Mouse (Mus musculus) adrenal gland, adult 8-10 months (tissue): ENCODE data around the gene Cdh15. TPM values are rescaled to one million over a fixed set of nuclear protein-coding genes. Genes with fewer than 3 reads are reported as not detected.

ENCODE experiments used
- DNase-seq: peaks from one replicate; pipeline ENCODE4 v3.0.0; 2022
- total RNA-seq, 4 experiments: library from RNA; stranded (reverse); gene quantifications; 2 replicates each; pipeline ENCODE4 v1.2.4; 2022

Cdh15 gene
- total RNA-seq, 4 experiments from 2014 or later = 0.55 to 1.2 (median 1.2) TPM

DNA sequence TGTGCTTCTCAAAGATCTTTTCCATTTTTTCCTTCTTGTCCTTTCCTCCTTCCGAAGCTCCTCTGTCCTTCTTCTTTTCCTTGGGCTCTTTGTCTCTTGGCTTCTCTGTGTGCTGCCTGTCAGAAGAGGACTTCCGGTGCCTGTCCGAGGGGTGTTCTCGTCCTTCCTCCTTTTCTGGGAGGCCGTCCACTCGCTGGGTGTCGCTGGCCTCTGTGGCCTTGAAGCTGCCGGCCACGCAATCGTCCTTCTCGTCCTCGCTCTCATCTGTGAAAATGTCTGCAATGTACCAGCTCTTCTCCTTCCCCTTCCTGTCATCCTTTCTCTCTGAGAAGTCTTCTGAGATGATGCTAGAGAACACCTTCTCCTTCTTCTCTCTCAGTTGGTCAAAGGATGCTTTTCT, 45.7 kb downstream of the Cdh15 start:
- DNase-seq = peak; percentile 66

- DNase-seq = no peak
Observed at GRCm38 (mm10) chr8:122896317-122896716, 48.6 kb downstream of the Cdh15 start.

DNA sequence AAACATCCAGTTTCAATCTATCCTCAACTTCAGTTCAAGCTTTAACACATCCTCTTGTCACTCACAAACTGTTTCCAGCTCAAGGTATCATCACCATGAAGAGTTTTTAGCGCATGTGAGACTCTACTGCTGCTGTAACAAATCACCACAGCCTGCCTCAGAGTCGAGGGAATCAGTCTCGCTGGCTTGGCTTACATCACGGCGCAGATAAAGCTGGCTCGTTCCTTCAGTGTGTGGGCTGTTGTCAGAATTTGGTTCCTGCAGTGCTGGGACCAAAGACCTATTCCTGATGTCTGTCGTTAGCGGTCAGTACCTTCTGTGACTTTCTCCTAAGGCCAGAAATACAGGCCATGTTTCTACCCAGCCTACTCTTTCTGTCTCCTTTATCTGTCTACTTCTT, 49.4 kb downstream of the Cdh15 start:
- no peak for DNase-seq

DNA sequence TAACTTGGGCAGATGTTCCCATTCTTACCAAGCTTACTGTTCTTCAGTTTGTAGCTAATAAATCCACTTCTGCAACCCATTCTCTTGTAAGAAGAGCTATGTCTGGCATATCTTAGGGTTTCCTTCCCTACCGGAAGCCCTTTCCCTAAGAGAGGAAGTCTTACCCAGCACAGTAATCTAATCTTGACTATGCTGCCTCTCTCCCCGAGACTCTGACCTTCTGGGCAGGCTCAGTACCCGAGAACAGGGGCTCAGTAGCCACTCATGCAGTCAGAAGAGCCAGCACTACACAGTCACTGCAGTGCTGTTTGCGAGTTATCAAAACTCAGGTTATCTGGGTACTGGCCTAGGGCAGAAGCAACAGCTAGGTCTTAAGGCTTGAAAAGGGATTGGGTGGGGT, 50.3 kb downstream of the Cdh15 start:
- DNase-seq = no peak

DNA sequence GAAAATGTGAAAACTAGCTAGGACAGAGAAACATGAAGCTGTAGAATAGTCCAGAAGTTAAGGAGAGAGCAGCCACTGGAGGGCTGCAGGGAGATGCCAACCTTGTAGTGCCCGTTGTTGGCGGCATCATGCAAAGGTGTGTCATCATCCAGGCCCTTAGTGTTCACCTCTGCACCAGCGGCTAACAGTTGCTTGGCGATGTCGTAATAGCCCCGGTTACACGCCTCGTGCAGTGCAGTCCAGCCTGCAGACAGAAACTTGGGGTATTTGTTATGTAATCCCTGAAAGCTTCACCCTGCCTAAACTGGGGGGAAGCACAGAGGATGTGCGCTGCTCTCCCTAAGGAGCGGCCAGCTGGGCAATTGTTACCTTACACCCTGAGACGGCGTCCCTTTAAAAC, 50.7 kb downstream of the Cdh15 start:
- DNase-seq = no peak

DNA sequence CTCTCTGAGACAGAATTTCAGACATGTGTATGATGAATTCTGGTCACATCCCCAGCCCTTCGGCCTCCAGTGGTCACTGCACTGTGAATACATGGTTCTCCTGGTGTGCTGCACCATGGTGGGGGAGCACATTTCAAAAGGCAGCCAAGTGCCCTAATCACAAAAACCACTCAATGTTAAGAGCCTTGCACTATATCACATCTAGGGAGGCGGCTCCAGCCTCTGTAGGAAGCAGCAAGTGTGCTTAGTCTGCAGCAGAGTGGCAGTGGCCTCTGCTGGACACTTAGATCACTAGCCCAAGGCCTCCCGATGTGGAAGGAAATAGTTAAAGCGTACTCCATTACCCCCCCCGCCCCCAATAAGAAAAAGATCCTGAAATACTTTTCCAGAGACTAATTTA, 51.3 kb downstream of the Cdh15 start:
- DNase-seq = no peak

DNA sequence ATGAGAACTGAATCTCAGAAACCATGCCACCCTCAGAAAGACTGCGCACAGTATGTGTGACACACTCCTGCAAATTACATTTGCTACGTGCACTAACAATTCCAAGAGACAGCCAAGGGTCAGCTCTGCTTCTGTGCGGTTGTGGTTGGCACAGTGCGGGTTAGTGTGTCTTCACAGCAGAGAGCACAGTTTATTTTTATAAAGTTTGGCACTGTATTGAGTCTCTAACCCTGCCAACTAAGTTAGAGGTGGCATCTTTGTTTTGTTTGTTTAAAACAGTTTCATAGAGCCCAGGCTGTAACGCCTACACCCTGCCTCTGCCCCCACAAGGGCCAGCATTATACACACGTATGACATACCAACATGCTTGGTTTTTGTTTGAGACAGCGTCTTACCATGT, 53.7 kb downstream of the Cdh15 start:
- no peak for DNase-seq

DNA sequence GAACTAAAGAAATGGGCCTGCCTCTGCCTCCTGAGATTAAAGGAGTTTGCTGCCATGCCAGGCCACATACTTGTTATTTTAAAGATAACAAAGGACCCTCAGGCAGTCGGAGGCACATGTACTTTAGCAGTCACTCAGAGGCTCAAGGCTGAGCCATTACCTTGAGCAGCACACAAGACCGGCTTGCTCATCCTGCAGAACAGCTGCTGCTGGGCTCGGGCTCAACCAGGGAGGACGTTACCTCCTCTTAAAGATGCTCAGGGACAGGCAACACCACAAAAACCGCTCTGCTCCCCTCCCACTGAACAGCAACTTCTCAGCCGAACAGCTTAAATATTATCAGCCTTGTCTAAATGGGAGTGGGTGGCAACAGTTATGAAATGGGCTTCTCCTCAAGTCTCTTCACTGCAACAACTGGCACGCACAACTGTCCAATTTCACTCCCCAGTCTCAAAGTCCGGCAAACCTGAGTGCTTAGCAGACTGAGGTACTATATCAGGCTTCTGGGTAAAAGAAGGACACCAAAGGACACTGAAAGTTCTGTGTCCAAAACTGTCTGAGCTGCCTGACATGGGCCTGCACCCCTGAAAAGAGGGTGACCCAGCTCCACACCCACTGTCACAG, 54.2 kb downstream of the Cdh15 start:
- peak; percentile 60 for DNase-seq

DNA sequence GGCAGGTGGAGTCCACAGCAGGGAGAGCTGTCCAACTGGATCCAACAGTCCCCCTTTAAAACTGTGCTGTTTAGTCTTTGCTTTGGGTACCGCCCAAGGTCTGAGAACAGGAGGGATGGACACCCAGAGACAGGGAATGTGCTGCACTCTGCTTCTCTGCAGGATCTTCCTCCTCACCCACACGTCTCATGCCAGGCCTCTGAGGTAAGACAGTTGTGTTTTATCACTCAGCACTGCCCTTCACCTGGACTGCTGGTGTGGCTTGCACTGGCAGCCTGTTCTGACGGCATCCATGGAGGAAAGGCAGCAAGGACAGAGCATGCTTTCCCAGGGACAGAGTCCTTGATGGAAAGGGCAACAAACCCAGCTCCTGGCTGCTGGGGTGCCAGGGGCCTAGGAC, 54.8 kb downstream of the Cdh15 start:
- peak; percentile 81 for DNase-seq

DNA sequence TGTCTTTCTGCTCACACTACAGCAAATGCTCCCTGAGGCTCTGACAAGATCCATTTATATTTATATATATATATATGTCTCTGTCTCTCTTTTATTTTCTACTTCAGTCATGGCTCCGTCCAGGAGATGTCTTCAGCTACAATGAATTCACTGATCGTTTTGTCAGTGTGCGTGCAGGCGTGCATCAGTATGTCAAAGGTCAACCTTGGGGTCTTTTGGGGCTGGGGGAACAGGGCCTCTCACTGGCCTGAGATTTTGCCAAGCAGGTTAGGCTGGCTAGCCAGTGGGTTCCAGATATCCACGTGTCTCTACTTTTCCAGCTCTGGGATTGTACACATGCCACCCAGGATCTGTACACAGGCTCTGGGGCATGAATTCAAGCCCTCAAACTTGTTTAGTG, 55.2 kb downstream of the Cdh15 start:
- no peak for DNase-seq

DNA sequence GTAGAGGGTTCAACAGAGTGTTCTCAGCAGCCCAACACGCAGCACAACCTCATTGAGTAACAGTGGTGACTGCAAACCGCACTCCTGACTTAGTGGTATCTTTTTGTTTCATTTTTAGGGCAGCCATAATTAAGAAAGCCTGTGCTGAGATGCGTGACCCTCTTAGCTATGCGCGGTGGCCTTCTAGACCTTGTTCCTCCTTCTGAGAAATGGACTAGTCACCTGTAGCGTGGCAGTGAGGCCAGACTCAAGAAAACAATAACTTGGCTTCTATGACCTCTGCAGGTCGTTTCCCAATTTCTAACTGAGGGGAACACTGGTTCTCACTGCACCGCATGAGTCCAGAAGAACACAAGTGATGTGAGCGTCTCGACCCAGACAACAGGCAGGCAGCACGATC, 56.7 kb downstream of the Cdh15 start:
- no peak for DNase-seq

GRCm38 (mm10) chr8:122905346-122905745, 57.6 kb downstream of the Cdh15 start:
- peak; percentile 77 for DNase-seq

DNA sequence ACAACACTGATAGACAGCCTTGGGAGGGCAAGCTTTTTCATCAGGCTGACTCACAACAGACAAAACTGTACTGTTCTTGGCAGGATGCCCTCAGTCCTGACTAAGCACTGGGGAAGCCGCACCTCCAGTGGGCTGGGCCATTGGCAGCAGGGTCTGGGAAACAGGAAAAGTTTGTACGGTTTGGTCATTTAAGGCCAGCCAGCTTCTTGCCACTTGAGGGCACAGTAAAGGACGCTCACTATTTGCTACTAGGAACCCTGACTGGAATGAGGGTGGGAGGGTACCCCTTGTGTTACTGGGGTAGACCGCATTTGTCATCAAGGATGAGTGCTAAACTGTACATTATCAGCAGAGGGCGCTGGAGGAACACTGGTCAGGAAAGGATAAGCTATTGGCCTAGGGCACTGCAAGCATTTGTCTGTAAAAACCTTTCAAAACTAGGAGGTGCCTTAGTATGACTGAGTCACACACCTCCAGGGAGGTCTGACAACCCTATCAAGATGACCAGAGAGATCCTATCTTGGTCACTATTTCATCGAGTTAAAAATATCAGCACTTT, 58.8 kb downstream of the Cdh15 start:
- peak; percentile 96 for DNase-seq

GRCm38 (mm10) chr8:122912150-122912549, 64.4 kb downstream of the Cdh15 start:
- no peak for DNase-seq

DNA sequence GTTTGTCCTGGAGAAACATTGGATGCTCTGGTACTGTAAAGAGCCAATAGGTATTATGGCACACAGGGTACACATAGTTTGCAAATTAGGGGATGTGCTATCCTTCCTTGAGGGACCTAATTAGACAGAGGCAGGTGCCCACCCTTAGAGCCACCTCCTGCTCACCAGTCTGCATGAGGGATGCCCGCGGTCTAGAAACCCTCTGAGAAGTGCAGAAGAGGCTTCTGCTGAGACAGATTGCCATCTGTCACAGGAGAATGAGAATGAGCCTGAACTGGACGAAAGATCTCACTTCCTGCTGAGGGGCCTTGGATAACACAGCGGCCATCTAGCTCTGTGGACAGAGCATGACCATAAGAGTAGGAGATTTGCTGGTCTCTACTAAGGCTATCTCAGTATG, 65.1 kb downstream of the Cdh15 start:
- DNase-seq = no peak

DNA sequence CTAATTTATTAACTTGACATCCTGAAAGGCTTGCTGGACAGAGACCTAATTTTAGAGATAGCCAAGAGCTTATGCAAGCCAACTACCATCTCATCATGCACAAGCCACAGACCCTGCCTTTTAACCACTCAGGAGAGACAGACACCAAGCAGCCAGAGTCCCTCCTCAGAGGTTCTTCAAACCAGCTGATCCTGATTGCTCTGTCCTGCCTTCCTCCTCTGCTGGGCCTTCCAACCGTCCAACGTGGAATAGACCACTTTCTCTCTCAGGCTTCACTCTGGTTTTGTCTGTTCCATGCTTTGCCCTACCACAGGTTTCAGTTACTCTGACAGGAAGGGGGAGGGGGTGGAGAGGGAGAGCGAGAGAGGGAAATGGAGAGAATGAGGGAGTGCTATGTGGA, 69.0 kb downstream of the Cdh15 start:
- DNase-seq = no peak

Other genes with a start within 250 kb of the Cdh15 start
- gene Galns, start 236.5 kb upstream of the Cdh15 start, total RNA-seq = 10 to 100 TPM in 2 of 4 experiments, 1 to 10 TPM in 2; 6.4 to 11.6 (median 9.1) TPM
- 10 to 100 TPM; 61.7 to 64.9 (median 62.9) TPM for gene Trappc2l, start 236.3 kb upstream of the Cdh15 start, total RNA-seq
- gene Pabpn1l, start 225.2 kb upstream of the Cdh15 start, total RNA-seq = not detected
- 10 to 100 TPM; 10.9 to 21.7 (median 15.3) TPM for gene Cbfa2t3, start 148.9 kb upstream of the Cdh15 start, total RNA-seq
- 10 to 100 TPM; 38.4 to 44.5 (median 41.2) TPM for gene Acsf3, start 72.5 kb upstream of the Cdh15 start, total RNA-seq
- gene Ankrd11, start 194.3 kb downstream of the Cdh15 start, total RNA-seq = 100 to 1,000 TPM in 2 of 4 experiments, 10 to 100 TPM in 2; 85.8 to 116 (median 97.7) TPM
- gene Spg7, start 215.0 kb downstream of the Cdh15 start, total RNA-seq = 100 to 1,000 TPM in 1 of 4 experiments, 10 to 100 TPM in 3; 85.0 to 103 (median 86.7) TPM